Mouse (Mus musculus) brain, embryonic 14.5 days (tissue): Measurements from ENCODE around the gene Rho.

Experiments used
- CTCF ChIP-seq: fragments of 200-500 bp; IDR thresholded peaks from 2 replicates; pipeline ENCODE4 v1.5.1; 2012; ENCODE audit warnings: inconsistent platforms, mild to moderate bottlenecking, moderate library complexity, borderline replicate concordance; ENCODE audit not compliant: insufficient read depth, insufficient read length; ENCODE audit errors: extremely low read depth
- POLR2A ChIP-seq: fragments of 200-500 bp; IDR thresholded peaks from 2 replicates; pipeline ENCODE4 v1.6.1; 2012; ENCODE audit warnings: mild to moderate bottlenecking, inconsistent platforms, borderline replicate concordance; ENCODE audit not compliant: poor library complexity, insufficient read depth, insufficient read length, severe bottlenecking; ENCODE audit errors: extremely low read depth

- TF ChIP-seq CTCF (no peak), POLR2A (no peak)
Observed at GRCm38 (mm10) chr6:115956922-115957601, 25.5 kb downstream of the Rho start.
